Mouse (Mus musculus): ENCODE results near the gene Trpm8.

GRCm38 (mm10) chr1:88309905-88310304 lies 32.4 kb downstream of the Trpm8 start:
- TF ChIP-seq POLR2A (IDR thresholded peaks at IDR 0.05; ENCODE audit: insufficient read length, low read depth): no peak
- TF ChIP-seq E2F4 (IDR thresholded peaks at IDR 0.05; ENCODE audit: insufficient read depth): no peak
- TF ChIP-seq SRF (IDR thresholded peaks at IDR 0.05; ENCODE audit: control insufficient read depth, insufficient read length, low read depth): no peak
- no peak for TF ChIP-seq USF1 (IDR thresholded peaks at IDR 0.05; ENCODE audit: low read depth)
- TF ChIP-seq MYOG (IDR thresholded peaks at IDR 0.05; ENCODE audit: control insufficient read depth in 1 of 3, insufficient read depth in 1 of 3, insufficient read length in 2 of 3, low read depth in 2 of 3): no peak
- no peak for TF ChIP-seq TCF3 (IDR thresholded peaks at IDR 0.05; ENCODE audit: insufficient read length, low read depth)
